Mouse (Mus musculus): ENCODE measurements at regions not wholly inside any gene's neighbourhood (a gene's known extent, or its start where the extent isn't known, plus 50 kb on each side); places are given as distances from the start of the nearest gene placed in this dataset.

- DNase-seq: no peak
Observed at GRCm38 (mm10) chr13:44042730-44043493, 258.3 kb downstream of the Cd83 start.

- no peak for DNase-seq
Observed at GRCm38 (mm10) chr13:44043494-44043885, 258.9 kb downstream of the Cd83 start.

- DNase-seq: no peak
Observed at GRCm38 (mm10) chr13:44044546-44045216, 260.1 kb downstream of the Cd83 start.

DNA sequence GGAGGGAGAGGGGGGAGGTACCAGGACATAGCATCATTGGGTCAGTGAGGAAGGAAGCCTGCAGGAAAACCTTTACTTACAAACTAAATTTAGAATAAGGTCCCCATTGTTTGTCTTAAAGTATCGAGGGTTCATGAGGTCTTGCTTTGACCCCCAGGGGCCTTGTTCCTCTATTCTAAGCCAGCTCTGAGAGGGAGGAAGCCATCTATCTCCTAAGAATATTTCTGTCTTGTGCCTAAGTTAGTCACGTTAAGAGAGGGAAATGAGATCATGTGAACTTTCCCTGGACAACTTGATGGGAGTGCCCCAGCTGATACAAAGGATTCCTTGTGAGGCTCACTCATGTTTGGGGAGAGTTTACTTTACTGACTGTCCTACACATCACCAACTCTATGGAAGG lies 261.9 kb downstream of the Cd83 start:
- no peak for DNase-seq

DNA sequence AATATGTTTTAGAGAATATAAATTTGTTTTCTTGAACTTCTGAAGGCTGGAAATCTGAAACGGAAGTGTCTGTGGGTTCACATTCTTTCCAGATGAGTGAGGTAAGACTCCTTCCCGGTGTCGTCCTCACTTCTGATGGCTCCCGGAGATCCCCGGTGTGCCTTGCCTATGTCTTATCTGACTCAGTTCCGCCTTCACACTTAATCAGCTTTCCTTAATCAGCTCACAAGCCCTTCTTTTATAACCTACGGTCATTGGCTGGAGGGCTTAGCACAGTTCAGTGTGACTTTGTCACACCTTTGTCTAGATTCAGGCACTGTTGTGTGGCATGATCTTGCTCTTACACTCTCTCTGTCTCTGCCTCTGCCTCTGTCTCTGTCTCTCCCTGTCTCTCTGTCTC lies 269.6 kb downstream of the Cd83 start:
- no peak for DNase-seq

DNA sequence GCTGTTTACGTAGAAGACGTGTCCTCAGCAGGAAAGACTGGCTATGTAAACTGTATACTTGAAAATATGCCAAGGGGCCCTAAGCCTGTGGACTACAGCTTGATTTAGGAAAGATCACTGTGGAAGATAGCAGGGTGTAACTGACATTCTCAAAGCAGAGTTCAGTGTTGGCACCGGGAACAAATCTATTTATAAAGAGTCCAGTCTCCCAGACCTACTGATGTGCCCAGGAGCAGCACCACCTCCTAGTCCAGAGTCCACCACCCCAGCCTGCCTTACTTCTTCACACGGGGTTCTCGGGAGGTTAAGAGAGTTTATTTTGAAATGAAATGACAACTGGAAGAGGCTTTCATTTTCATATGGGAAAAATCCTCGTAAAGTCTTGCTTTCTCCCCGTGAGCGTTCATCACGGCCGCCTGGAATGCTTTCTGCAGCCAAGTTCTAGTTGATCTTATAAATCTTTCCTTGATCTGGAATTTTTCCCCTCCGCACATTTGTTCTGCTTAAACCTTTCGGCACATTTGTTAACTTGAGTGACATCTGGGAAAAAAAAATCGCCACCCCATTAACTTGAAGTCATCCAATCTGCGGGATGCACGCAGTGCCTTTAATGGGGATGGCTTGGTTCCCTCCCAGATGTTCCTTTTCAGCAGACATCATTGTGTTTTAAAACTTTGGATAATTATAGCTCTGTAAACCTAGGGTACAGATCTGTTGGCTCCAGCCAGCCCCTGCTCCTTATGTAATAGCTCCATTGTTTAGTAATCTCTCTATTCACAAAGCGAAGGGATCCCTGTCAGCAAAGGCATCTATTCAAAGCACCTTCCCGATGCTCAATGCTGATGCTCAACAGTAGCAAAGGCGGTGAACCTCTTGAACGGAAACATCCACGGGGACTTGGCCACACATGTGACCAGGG lies 271.3 kb downstream of the Cd83 start:
- peak; percentile 40 for DNase-seq

- no peak for DNase-seq
Observed at GRCm38 (mm10) chr13:44056716-44057115, 272.1 kb downstream of the Cd83 start.

- DNase-seq: no peak
Observed at GRCm38 (mm10) chr13:44057542-44057941, 273.0 kb downstream of the Cd83 start.

- no peak for DNase-seq
Observed at GRCm38 (mm10) chr13:44058277-44058676, 273.7 kb downstream of the Cd83 start.

GRCm38 (mm10) chr13:44059436-44059835 lies 274.9 kb downstream of the Cd83 start:
- no peak for DNase-seq

GRCm38 (mm10) chr13:44061286-44061685 lies 276.7 kb downstream of the Cd83 start:
- DNase-seq: no peak

GRCm38 (mm10) chr13:44061721-44062300 lies 277.2 kb downstream of the Cd83 start:
- peak; percentile 17 for DNase-seq

DNA sequence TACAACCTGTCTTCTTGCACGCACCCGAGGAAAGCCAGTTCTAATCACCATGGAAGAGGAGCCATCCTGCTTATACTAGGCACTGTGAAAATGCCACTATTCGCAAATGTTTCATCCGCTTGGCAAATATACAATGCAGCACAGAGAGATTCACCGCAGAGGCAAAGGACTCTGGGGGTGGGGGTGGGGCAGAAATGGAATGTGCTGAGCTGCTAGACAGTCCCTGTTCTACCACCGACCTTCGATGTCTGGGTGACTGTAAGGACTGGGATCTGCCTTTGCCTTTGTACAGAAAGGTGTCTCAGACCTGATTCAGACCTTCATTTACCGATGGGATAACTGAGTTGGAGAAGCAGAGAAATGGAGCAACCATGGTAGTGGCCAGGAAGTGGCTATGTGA lies 278.7 kb downstream of the Cd83 start:
- no peak for DNase-seq

DNA sequence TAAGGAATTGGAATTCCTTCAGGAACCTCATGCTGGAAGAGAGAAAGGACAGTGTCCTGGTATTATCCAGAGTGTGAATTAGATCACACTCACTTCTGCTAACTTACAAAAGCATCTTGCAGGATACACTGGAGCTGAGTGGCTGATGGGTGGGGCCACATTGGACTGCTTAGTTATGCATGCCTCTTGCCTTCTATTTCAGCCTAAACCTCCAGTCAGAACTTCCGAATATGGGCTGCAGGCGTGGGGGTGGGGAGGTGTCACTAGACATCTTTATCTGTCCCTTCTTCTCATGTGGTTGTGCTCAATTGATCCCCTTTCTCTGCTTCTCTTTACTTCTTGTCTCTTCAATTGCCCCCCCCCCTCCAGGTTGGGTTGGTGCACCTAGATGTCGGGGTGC lies 279.5 kb downstream of the Cd83 start:
- DNase-seq: no peak

DNA sequence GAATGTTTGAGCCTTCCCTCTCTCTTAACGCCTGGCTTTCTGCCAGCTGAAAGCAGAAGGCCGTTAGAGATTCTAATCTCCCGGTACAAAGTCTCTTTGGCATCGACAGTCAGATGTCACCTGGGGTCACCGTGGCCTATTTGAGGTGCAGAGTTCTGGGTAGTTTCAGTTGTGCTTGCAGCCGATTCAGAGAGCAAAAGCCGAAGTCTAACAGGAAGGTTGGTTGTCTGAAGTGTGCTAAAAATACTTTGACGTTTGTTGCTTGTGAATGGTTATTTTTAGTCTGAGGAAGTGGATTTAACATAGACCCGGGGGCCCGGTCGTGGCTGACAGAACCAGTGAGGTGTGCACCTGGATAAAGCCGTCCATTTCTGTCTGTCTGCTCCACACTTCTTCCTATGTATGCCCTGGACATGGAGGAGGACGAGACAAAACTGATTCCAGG lies 281.2 kb downstream of the Cd83 start:
- DNase-seq: peak; percentile 26

GRCm38 (mm10) chr13:44067244-44067643 lies 282.7 kb downstream of the Cd83 start:
- DNase-seq: no peak

GRCm38 (mm10) chr13:44068951-44069350 lies 284.4 kb downstream of the Cd83 start:
- no peak for DNase-seq

DNA sequence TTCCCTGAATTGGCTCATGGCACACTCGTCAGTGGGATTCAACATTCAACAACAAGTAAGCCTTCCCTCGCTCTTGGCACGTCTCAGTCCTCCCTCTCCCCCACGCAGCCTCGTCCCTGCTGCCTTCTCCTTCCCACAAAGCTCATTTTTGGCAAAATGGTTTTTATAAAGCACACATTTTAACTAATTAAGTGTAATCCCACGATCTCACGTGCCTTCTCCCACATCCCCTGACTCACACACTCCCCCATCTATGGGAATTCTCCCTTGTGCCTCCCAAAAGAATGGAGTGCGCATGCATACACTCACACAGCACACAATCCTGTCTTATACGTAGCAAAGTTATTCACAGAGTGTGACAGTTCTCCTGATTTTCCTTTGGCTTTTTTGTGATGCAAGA lies 288.5 kb downstream of the Cd83 start:
- DNase-seq: no peak

DNA sequence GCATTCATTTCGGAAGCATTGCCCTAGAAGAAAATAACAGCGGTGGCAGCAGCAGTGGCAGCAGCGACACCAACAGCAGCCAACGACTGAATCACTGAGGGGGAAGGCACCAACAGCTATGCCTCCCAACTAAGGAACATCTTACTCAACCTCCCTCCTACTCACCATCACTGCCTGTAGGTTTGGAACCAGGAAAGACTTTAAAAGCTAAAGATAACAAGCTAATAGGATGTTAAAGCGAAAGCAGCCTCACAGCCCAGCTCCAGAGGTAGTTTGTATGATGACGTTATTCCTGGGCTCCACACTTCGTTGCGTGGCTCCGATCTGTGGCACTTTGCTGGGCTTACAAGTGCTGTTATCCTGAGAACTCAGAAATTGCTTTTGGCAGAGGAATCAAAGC lies 289.6 kb downstream of the Cd83 start:
- DNase-seq: no peak

- DNase-seq: no peak
Observed at GRCm38 (mm10) chr13:44077022-44077421, 292.4 kb downstream of the Cd83 start.

DNA sequence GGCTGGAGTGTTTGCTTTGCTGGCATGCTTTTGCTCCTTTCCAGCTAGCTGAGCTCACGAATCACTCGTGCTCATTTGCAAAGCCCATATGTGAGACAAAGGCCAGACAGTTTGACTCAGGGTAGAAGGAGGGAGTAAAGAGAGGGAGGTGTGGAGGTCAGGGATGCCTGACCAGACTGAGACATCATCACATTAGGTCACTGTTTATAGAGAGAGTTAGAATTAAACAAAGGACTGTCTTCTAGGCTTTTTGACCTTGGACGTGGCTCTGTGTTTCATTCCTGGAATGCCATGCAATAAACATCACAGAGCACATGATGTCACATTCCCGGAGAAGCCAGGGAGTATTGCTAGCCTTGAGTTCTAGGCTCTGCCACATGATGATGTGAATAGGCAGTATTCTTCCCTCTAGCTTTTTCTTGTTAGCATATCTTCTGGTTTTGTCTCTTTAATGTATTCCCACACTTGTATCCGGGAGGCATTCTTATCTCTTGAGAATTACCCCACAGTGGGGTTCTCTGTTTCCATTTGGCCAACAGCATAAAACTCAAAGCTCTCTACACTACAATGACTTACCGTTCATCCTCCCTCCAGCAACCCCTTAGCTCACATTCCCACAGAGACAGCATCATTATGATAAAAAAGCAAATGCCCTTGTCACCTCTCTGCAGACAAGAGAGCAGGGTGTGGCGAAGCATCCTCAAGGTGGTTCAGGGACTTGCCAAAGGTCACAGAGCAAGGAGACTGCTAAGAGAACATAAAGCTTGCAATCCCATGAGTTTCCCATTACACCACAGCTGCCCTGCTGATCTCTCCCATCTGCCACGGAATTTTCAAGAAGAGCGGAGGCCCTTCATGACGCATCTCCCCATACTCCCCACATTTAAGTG lies 301.3 kb downstream of the Cd83 start:
- peak; percentile 26 for DNase-seq

GRCm38 (mm10) chr13:44086801-44087200 lies 302.2 kb downstream of the Cd83 start:
- DNase-seq: no peak
